Mouse (Mus musculus) heart, postnatal 0 days (tissue): Measurements from ENCODE around the gene Stxbp4.

Source experiments
- CTCF ChIP-seq: IDR thresholded peaks from 2 replicates; pipeline ENCODE4 v1.5.1; 2016; ENCODE audit warnings: antibody characterized with exemption, control low read depth, low read depth
- EP300 ChIP-seq: IDR thresholded peaks from 2 replicates; pipeline ENCODE4 v1.6.1; 2016; ENCODE audit warnings: antibody characterized with exemption, low read depth

DNA sequence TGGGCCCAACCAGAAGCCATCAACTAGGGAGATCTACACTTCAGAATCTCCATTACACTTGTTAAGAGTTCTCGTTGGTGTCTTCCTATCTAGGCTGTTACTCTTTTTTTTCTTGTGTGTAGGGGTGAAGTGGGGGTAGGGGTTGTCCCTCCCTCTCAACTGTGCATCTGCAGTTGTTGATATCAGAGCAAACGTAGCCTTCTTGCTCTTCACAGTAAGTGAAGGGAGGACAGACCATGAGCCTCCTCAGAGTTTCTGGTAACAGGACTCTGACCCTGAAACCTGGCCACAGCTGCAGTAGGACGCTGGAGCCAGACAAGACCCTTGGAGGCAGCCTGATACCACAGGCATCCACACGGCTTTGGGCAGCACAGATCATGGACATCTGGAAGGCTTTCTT is 81.4 kb downstream of the Stxbp4 start:
- TF ChIP-seq EP300 = no peak
- no peak for TF ChIP-seq CTCF
